ENCODE assay signal across 9 mouse cellular contexts in genomic region chr13:112772252-112772651, GRCm38 (mm10). TPM values are rescaled to one million over a fixed set of nuclear protein-coding genes. Genes with fewer than 3 reads are reported as not detected.
DNase-seq lines count a peak whose midpoint lies in the region; ATAC-seq and TF ChIP-seq lines count a peak whose summit lies in the region.
"Had no signal": no experiment of that assay in that cellular context is flagged by ENCODE, and none has a peak within 500 bp of the region (broad histone marks: within the 10 kb centered on the region; RNA-seq: fewer than 3 reads in every experiment).

No protein-coding gene starts in this region.

- H3K4me1 ChIP-seq in hindbrain, postnatal 0 days (ENCODE audit: insufficient read depth, low read length), result no peaks in the 10 kb centered on the region
- 0 out of 2 replicates have a peak, but pooled peaks cover 9% of the 10 kb centered on the region for H3K4me1 ChIP-seq in hindbrain, embryonic 14.5 days (replicated peaks; ENCODE audit: control insufficient read depth, insufficient read depth, low read length)
- peaks cover 28% of the 10 kb centered on the region for H3K4me1 ChIP-seq in lung, embryonic 16.5 days (replicated peaks; ENCODE audit: control insufficient read depth, insufficient read depth, low read length)

- DNase-seq in hindbrain, postnatal 0 days (ENCODE audit: low spot score), result no peak
- DNase-seq in hindbrain, embryonic 14.5 days (ENCODE audit: low spot score), result no peak
- DNase-seq in lung, postnatal 25 days (ENCODE audit: low spot score), result no peak
- DNase-seq in MN1 (ENCODE audit: low spot score), result peak; percentile 63
- DNase-seq in adrenal gland, postnatal 36 days, result peak; percentile 59 to 60
- DNase-seq in layer of hippocampus, adult 8-10 months (ENCODE audit: low spot score in 2 of 2), result no peak

- no peaks in the 10 kb centered on the region for H3K27me3 ChIP-seq in hindbrain, postnatal 0 days (ENCODE audit: insufficient read depth, low read length)
- H3K27me3 ChIP-seq in hindbrain, embryonic 14.5 days (ENCODE audit: control insufficient read depth, insufficient read depth, low read length), result no peaks in the 10 kb centered on the region
- H3K27me3 ChIP-seq in lung, embryonic 16.5 days (ENCODE audit: control insufficient read depth, insufficient read depth, low read depth, low read length), result no peaks in the 10 kb centered on the region
- H3K27me3 ChIP-seq: forebrain, embryonic 13.5 days; neural tube, embryonic 12.5 days had no signal

- no peak for ATAC-seq in hindbrain, postnatal 0 days
- no peak for ATAC-seq in hindbrain, embryonic 14.5 days (ENCODE audit: low FRiP score)
- ATAC-seq in lung, embryonic 16.5 days (ENCODE audit: low read depth), result no peak
- ATAC-seq: forebrain, embryonic 13.5 days had no signal

- 53% methylated on average over 11 of the region's 11 CpGs for whole genome bisulfite sequencing in hindbrain, postnatal 0 days
- 48% methylated on average over 11 of the region's 11 CpGs for WGBS in hindbrain, embryonic 14.5 days
- WGBS in lung, embryonic 16.5 days, result 71% methylated on average over 11 of the region's 11 CpGs

- H3K9me3 ChIP-seq in hindbrain, postnatal 0 days (ENCODE audit: low read length), result peaks cover 3% of the 10 kb centered on the region; the same call in 1 of the 2 replicates
- peaks cover 10% of the 10 kb centered on the region for H3K9me3 ChIP-seq in hindbrain, embryonic 14.5 days (ENCODE audit: control insufficient read depth, low read length)
- peaks cover 6% of the 10 kb centered on the region for H3K9me3 ChIP-seq in lung, embryonic 16.5 days (ENCODE audit: control insufficient read depth, low read length)

- no peak overlapping the region for H3K9ac ChIP-seq in hindbrain, postnatal 0 days (replicated peaks; ENCODE audit: low read length)
- H3K9ac ChIP-seq in hindbrain, embryonic 14.5 days, result no peak overlapping the region
- H3K9ac ChIP-seq in lung, embryonic 16.5 days (ENCODE audit: low read length), result no peak overlapping the region
- H3K9ac ChIP-seq: forebrain, embryonic 13.5 days; neural tube, embryonic 12.5 days had no signal

- H3K4me2 ChIP-seq in hindbrain, postnatal 0 days (ENCODE audit: low read depth, low read length), result no peak overlapping the region
- no peak overlapping the region for H3K4me2 ChIP-seq in hindbrain, embryonic 14.5 days (replicated peaks)
- H3K4me2 ChIP-seq in lung, embryonic 16.5 days (ENCODE audit: low read depth, low read length), result no peak overlapping the region
- H3K4me2 ChIP-seq: forebrain, embryonic 13.5 days; neural tube, embryonic 12.5 days had no signal

- TF ChIP-seq CTCF in hindbrain, postnatal 0 days (IDR thresholded peaks at IDR 0.05; ENCODE audit: low read depth), result 0 out of 2 replicates have a peak, but pooled peaks have one; percentile 2

- H3K27ac ChIP-seq in hindbrain, postnatal 0 days, result no peak overlapping the region
- H3K27ac ChIP-seq in hindbrain, embryonic 14.5 days, result no peak overlapping the region
- H3K27ac ChIP-seq in lung, embryonic 16.5 days (ENCODE audit: low read length), result peak overlapping the region; percentile 43; the same call in 1 of the 2 replicates
- H3K27ac ChIP-seq: forebrain, embryonic 13.5 days; neural tube, embryonic 12.5 days had no signal

- no peak overlapping the region for H3K4me3 ChIP-seq in hindbrain, postnatal 0 days (ENCODE audit: low read length)
- no peak overlapping the region for H3K4me3 ChIP-seq in hindbrain, embryonic 14.5 days (replicated peaks; ENCODE audit: low read length)
- no peak overlapping the region for H3K4me3 ChIP-seq in lung, embryonic 16.5 days (ENCODE audit: low read length)
- H3K4me3 ChIP-seq: forebrain, embryonic 13.5 days; neural tube, embryonic 12.5 days had no signal

- H3K36me3 ChIP-seq in hindbrain, postnatal 0 days (ENCODE audit: insufficient read depth, low read length), result no peaks in the 10 kb centered on the region
- H3K36me3 ChIP-seq in hindbrain, embryonic 14.5 days (replicated peaks; ENCODE audit: control insufficient read depth, insufficient read depth), result no peaks in the 10 kb centered on the region
- no peaks in the 10 kb centered on the region for H3K36me3 ChIP-seq in lung, embryonic 16.5 days (ENCODE audit: control insufficient read depth, insufficient read depth, low read length)
- H3K36me3 ChIP-seq: neural tube, embryonic 12.5 days had no signal

RNA-seq across cellular contexts. Expression of gene Plpp1, which starts 28.3 kb away (rescaled TPM):
- total RNA-seq in hindbrain, postnatal 0 days (2014; rRNA removed), result 54.0 and 64.4 TPM in 2 replicates
- polyA plus RNA-seq in hindbrain, postnatal 0 days (2015; fragmentation: Nextera tagmentation; extraction: Ambion mirVana), result 88.1 and 89.7 TPM in 2 replicates
- polyA plus RNA-seq in hindbrain, embryonic 14.5 days (2014; fragmentation: Nextera tagmentation; extraction: Ambion mirVana), result 63.8 and 65.1 TPM in 2 replicates
- polyA plus RNA-seq in lung, embryonic 16.5 days (2015; fragmentation: Nextera tagmentation; extraction: Ambion mirVana), result 81.5 and 90.8 TPM in 2 replicates
- total RNA-seq in adrenal gland, postnatal 36 days (2021), result 100 to 1,000 TPM; 253 to 287 TPM
- 10 to 100 TPM; 26.0 to 29.0 (median 28.6) TPM for total RNA-seq in layer of hippocampus, adult 8-10 months (2022)

Comparison
In these comparisons a context has a peak if more than half of its experiments do, and no peak if none do; other contexts are left out.
1. DNase-seq: peak in MN1 (single experiment) and adrenal gland, postnatal 36 days (2 of 2); none in hindbrain, postnatal 0 days (single experiment), hindbrain, embryonic 14.5 days (single experiment), lung, postnatal 25 days (single experiment) and layer of hippocampus, adult 8-10 months (0 of 2).